In the genomic region with DNA sequence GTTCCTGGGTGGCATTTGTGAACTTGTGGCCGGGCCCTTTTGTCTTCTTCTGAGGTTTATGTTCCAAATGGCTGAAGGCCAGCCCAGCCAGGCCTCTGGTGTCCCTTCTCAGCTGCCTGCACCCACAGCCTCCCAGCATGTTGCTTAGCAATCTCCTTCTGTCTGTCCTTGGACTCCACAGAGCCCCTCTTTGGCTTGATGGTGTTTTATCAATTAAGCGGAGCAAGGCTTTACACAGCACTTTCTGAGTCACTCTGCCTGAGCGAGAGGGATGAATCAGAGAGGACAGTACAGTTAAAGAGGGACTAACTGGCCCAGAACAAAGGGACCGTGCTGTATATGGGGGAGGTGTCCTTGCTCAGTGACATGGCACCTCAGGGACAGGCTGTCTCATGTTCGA, we compare ENCODE assay signal across 14 mouse cellular contexts. TPM values are rescaled to one million over a fixed set of nuclear protein-coding genes. Genes with fewer than 3 reads are reported as not detected.
A peak's percentile ranks its signal among the peaks of the same experiment; 100 is the strongest.
DNase-seq lines count a peak whose midpoint lies in the region; ATAC-seq lines count a peak whose summit lies in the region.
"Had no signal": no experiment of that assay in that cellular context is flagged by ENCODE, and none has a peak within 500 bp of the region (broad histone marks: within the 10 kb centered on the region; RNA-seq: fewer than 3 reads in every experiment).

No protein-coding gene starts in this region.

- peak; percentile 65 for DNase-seq in left cerebral cortex, postnatal 4 days
- DNase-seq in left cerebral cortex, postnatal 36 days (ENCODE audit: low spot score in 2 of 2): no peak
- DNase-seq in Muller cell, postnatal 12 days (ENCODE audit: inconsistent ontology term): peak; percentile 90
- peak; percentile 84 to 90 for DNase-seq in adrenal gland, adult (ENCODE audit: inconsistent age in 2 of 2, low spot score in 1 of 2)
- DNase-seq in thymus, adult 18-20 months: no peak
- DNase-seq in left cerebral cortex, adult 9 months (ENCODE audit: low spot score in 2 of 2): no peak
- DNase-seq: right cerebral cortex, postnatal 25 days had no signal

- H3K9me3 ChIP-seq in hindbrain, embryonic 16.5 days (ENCODE audit: control insufficient read depth, low read length): no peaks in the 10 kb centered on the region

- H3K27me3 ChIP-seq in hindbrain, embryonic 16.5 days (replicated peaks; ENCODE audit: control insufficient read depth, insufficient read depth, low read length): no peaks in the 10 kb centered on the region

- 63% methylated on average over 5 of the region's 5 CpGs for WGBS in hindbrain, embryonic 16.5 days

- intact Hi-C loops in left cerebral cortex, postnatal 4 days (cut with DNase I): no loop called here
- intact Hi-C loops in left cerebral cortex, postnatal 36 days (cut with DNase I): no loop called here

- no peak overlapping the region for H3K4me3 ChIP-seq in hindbrain, embryonic 16.5 days (ENCODE audit: low read length)

- no peak overlapping the region for H3K4me2 ChIP-seq in hindbrain, embryonic 16.5 days (ENCODE audit: low read length)

- no peaks in the 10 kb centered on the region for H3K36me3 ChIP-seq in hindbrain, embryonic 16.5 days (ENCODE audit: control insufficient read depth, insufficient read depth, low read length)

- H3K9ac ChIP-seq in hindbrain, embryonic 16.5 days (ENCODE audit: low read depth, low read length): no peak overlapping the region

- peaks cover 8% of the 10 kb centered on the region for H3K4me1 ChIP-seq in hindbrain, embryonic 16.5 days (ENCODE audit: control insufficient read depth, insufficient read depth, low read depth, low read length)

- ATAC-seq in hindbrain, embryonic 16.5 days: peak; percentile 79

- H3K27ac ChIP-seq in hindbrain, embryonic 16.5 days (ENCODE audit: low read depth, low read length): no peak overlapping the region

RNA-seq across cellular contexts. Expression of a gene that starts 22.0 kb away (rescaled TPM):
- not detected for total RNA-seq in left cerebral cortex, postnatal 4 days (2021)
- total RNA-seq in left cerebral cortex, postnatal 36 days (2021): not detected
- not detected in 2 replicates for polyA plus RNA-seq in hindbrain, embryonic 16.5 days (2015; fragmentation: Nextera tagmentation; extraction: Ambion mirVana)
- total RNA-seq: ES-E14; gastrocnemius, adult 8-10 months; heart, postnatal 25 days; left cerebral cortex, postnatal 14 days had no signal
- polyA plus RNA-seq: embryonic facial prominence, embryonic 11.5 days; urinary bladder, adult 2 months had no signal

Comparison
In these comparisons a context has a peak if more than half of its experiments do, and no peak if none do; other contexts are left out.
1. DNase-seq: peak in left cerebral cortex, postnatal 4 days (single experiment), Muller cell, postnatal 12 days (single experiment) and adrenal gland, adult (2 of 2); none in left cerebral cortex, postnatal 36 days (0 of 2), thymus, adult 18-20 months (0 of 2) and left cerebral cortex, adult 9 months (0 of 2).